Mouse (Mus musculus) erythroblast, embryonic 14.5 days (primary cell): ENCODE data around the gene Oosp3.

Experiments
- GATA1 ChIP-seq: IDR thresholded peaks from 2 replicates; pipeline ENCODE4 v1.6.1; 2012; ENCODE audit warnings: low read length, inconsistent platforms, mixed read lengths
- TAL1 ChIP-seq: IDR thresholded peaks from 3 replicates; pipeline ENCODE4 v1.6.1; 2012; ENCODE audit warnings: low read length, inconsistent platforms, mixed read lengths

DNA sequence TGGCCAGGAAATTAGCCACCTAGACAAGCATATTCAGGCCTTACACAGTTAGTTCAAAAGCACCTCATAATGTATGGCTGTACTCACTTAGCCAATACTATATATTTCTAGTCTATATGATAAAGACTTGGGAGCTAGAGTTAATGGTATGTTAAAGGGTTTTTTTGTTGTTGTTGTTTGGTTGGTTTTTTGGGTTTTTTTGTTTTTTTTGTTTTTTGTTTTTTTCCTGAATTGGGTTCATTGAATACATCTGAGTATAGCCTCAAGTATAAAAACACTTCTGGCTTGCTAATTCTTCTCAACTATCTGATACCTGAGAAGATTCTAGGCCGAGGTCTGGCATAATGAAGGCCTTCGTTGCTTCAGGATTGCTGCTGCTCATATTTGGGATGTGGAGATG lies at the start of gene Oosp3:
- TF ChIP-seq TAL1, result no peak
- TF ChIP-seq GATA1, result no peak
